Mouse (Mus musculus): Measurements from ENCODE around the gene Apoc1.

DNA sequence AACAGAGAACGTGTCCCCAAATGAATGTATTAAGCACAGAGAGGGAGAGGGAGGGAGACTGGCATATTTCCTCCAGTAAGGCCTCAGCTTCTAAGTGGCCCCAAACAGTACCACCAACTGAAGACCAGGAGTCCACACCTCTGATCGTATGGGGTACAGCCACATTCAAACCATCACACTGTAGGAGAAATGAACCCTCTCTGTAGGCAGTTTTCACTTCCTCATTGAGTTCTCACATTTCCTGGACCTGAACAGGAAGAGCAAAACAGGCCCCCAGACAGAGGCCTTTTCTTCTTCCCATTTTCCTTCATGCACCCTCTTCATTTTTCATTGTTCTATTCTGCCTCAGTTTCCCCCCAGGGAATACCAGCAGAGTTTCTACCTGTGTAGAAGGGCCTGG, 25.0 kb downstream of the Apoc1 start:
- TF ChIP-seq POLR2A (IDR thresholded peaks at IDR 0.05; ENCODE audit: borderline replicate concordance, low read depth, low read length) (no peak), CTCF (IDR thresholded peaks at IDR 0.05; ENCODE audit: low read depth, low read length) (no peak)
